Mouse (Mus musculus) CH12.LX (cell line): Measurements from ENCODE around the gene Rps19bp1.

ENCODE experiments used
- CHD2 ChIP-seq: IDR thresholded peaks from 2 replicates; pipeline ENCODE4 v1.6.1; 2011; ENCODE audit warnings: low read length, improper control_type of control experiment
- CTCF ChIP-seq, 2 experiments: IDR thresholded peaks in 1 of 2; conservative IDR thresholded peaks in 1 of 2; 2 replicates each; pipeline ENCODE4 v1.5.1; 2011 to 2012; ENCODE audit warnings: low read depth in 2 of 2, low read length in 2 of 2, improper control_type of control experiment in 1 of 2, inconsistent platforms in 1 of 2, mild to moderate bottlenecking in 1 of 2, moderate library complexity in 1 of 2
- E2F4 ChIP-seq: IDR thresholded peaks from 2 replicates; pipeline ENCODE4 v1.6.1; 2011; ENCODE audit warnings: low read depth, low read length, improper control_type of control experiment; ENCODE audit not compliant: insufficient replicate concordance
- EP300 ChIP-seq: IDR thresholded peaks from 2 replicates; pipeline ENCODE4 v1.6.1; 2011; ENCODE audit warnings: low read length, improper control_type of control experiment
- ETS1 ChIP-seq: conservative IDR thresholded peaks from 2 replicates; pipeline ENCODE4 v1.6.1; 2012; ENCODE audit warnings: low read depth, mild to moderate bottlenecking, inconsistent platforms, low read length, improper control_type of control experiment, moderate library complexity
- GABPA ChIP-seq: IDR thresholded peaks from 2 replicates; pipeline ENCODE4 v1.6.1; 2012; ENCODE audit warnings: low read depth, low read length, improper control_type of control experiment, inconsistent platforms; ENCODE audit not compliant: insufficient replicate concordance
- MAFK ChIP-seq: IDR thresholded peaks from 2 replicates; pipeline ENCODE4 v1.6.1; 2011; ENCODE audit warnings: low read length, improper control_type of control experiment; ENCODE audit not compliant: insufficient replicate concordance
- MAX ChIP-seq: IDR thresholded peaks from 2 replicates; pipeline ENCODE4 v1.6.1; 2011; ENCODE audit warnings: low read length, improper control_type of control experiment
- POLR2A ChIP-seq: IDR thresholded peaks from 2 replicates; pipeline ENCODE4 v1.6.1; 2011; ENCODE audit warnings: low read depth, mild to moderate bottlenecking, improper control_type of control experiment, low read length
- UBTF ChIP-seq: IDR thresholded peaks from 2 replicates; pipeline ENCODE4 v1.6.1; 2012; ENCODE audit warnings: low read depth, mild to moderate bottlenecking, inconsistent platforms, low read length, improper control_type of control experiment, moderate library complexity
- ZC3H11A ChIP-seq: IDR thresholded peaks from 2 replicates; pipeline ENCODE4 v1.6.1; 2012; ENCODE audit warnings: low read depth, mild to moderate bottlenecking, inconsistent platforms, low read length, improper control_type of control experiment
- ZNF384 ChIP-seq: IDR thresholded peaks from 2 replicates; pipeline ENCODE4 v1.6.1; 2012; ENCODE audit warnings: low read depth, low read length, improper control_type of control experiment, inconsistent platforms

DNA sequence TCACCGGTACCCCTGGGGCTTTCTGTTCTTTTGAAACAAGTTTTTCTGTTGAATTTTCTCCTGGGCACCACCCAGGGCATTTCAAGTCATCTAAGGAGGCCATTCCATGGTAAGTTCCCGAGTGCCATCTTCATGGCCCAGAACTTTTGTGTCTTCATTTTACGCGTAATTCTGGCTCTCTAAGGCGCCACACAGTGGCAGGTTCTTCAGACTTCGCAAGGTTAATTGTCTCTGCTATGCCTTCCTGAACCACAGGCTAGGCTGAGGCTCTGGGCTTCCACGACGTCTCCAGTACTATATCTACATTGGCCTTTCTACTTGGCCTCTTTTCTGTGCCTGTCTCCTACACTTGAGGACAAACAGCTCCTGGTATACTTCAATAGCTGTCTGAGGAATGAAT, 43.1 kb downstream of the Rps19bp1 start:
- TF ChIP-seq CTCF (conservative IDR thresholded peaks at IDR 0.05 in 1 of 2, IDR thresholded peaks at IDR 0.05 in 1 of 2; ENCODE audit: low read depth in 2 of 2, low read length in 2 of 2), result no peak; a peak in 1 of 4 replicates
- TF ChIP-seq ZC3H11A, result no peak
- TF ChIP-seq CHD2, result no peak
- TF ChIP-seq GABPA, result no peak
- TF ChIP-seq ETS1, result no peak
- no peak for TF ChIP-seq E2F4
- TF ChIP-seq POLR2A, result no peak
- no peak for TF ChIP-seq MAFK
- no peak for TF ChIP-seq EP300
- no peak for TF ChIP-seq MAX
- no peak for TF ChIP-seq ZNF384
- TF ChIP-seq UBTF, result no peak
